Mouse (Mus musculus) kidney, adult 2 months (tissue): ENCODE data around the gene Abcc9. TPM values are rescaled to one million over a fixed set of nuclear protein-coding genes. Genes with fewer than 3 reads are reported as not detected.

ENCODE experiments used
- DNase-seq: peaks from one replicate; pipeline ENCODE4 v3.0.0; 2021
- H3K27ac ChIP-seq: fragments of 200-500 bp; 2 replicates; pipeline ENCODE4 v1.5.1; 2012; ENCODE audit warnings: low read depth, low read length, control low read depth, inconsistent platforms; ENCODE audit not compliant: insufficient read depth
- H3K27me3 ChIP-seq: fragments of 200-500 bp; replicated peaks from 2 replicates; pipeline ENCODE4 v1.6.1; 2012; ENCODE audit warnings: mild to moderate bottlenecking, moderate library complexity, low read length, inconsistent platforms; ENCODE audit not compliant: control insufficient read depth, insufficient read depth
- H3K36me3 ChIP-seq: fragments of 200-500 bp; 2 replicates; pipeline ENCODE4 v1.6.1; 2012; ENCODE audit warnings: mild to moderate bottlenecking, moderate library complexity, low read length, inconsistent platforms; ENCODE audit not compliant: control insufficient read depth, insufficient read depth
- H3K4me1 ChIP-seq: fragments of 200-500 bp; 2 replicates; pipeline ENCODE4 v1.6.1; 2011; ENCODE audit warnings: low read length; ENCODE audit not compliant: control insufficient read depth, insufficient read depth
- H3K4me3 ChIP-seq: fragments of 200-500 bp; 2 replicates; pipeline ENCODE4 v1.5.1; 2011; ENCODE audit warnings: mild to moderate bottlenecking, low read depth, low read length, control low read depth; ENCODE audit not compliant: insufficient read depth
- CTCF ChIP-seq: fragments of 200-500 bp; conservative IDR thresholded peaks from 2 replicates; pipeline ENCODE4 v1.5.1; 2011; ENCODE audit warnings: low read depth, mild to moderate bottlenecking, control low read depth, low read length, moderate library complexity, mixed read lengths; ENCODE audit not compliant: insufficient read depth, insufficient read length
- POLR2A ChIP-seq: fragments of 200-500 bp; IDR thresholded peaks from one replicate; pipeline ENCODE4 v1.6.1; 2011; ENCODE audit warnings: low read depth, low read length, control low read depth
- WGBS: fragments of 180-500 bp; shearing (Covaris S2); methylation state at CpG from one replicate; pipeline ENCODE4 v1.1.7; 2018; 5-methylcytosine and 5-hydroxymethylcytosine counted together
- polyA plus RNA-seq: library from polyadenylated mRNA; depleted of rRNA; stranded (reverse); fragments of >200 nt; gene quantifications from 2 replicates; pipeline ENCODE4 v1.2.3, GENCODE M21; 2012; rRNA removed

Gene Abcc9
- 4.1 and 5.3 TPM in 2 replicates for polyA plus RNA-seq

DNA sequence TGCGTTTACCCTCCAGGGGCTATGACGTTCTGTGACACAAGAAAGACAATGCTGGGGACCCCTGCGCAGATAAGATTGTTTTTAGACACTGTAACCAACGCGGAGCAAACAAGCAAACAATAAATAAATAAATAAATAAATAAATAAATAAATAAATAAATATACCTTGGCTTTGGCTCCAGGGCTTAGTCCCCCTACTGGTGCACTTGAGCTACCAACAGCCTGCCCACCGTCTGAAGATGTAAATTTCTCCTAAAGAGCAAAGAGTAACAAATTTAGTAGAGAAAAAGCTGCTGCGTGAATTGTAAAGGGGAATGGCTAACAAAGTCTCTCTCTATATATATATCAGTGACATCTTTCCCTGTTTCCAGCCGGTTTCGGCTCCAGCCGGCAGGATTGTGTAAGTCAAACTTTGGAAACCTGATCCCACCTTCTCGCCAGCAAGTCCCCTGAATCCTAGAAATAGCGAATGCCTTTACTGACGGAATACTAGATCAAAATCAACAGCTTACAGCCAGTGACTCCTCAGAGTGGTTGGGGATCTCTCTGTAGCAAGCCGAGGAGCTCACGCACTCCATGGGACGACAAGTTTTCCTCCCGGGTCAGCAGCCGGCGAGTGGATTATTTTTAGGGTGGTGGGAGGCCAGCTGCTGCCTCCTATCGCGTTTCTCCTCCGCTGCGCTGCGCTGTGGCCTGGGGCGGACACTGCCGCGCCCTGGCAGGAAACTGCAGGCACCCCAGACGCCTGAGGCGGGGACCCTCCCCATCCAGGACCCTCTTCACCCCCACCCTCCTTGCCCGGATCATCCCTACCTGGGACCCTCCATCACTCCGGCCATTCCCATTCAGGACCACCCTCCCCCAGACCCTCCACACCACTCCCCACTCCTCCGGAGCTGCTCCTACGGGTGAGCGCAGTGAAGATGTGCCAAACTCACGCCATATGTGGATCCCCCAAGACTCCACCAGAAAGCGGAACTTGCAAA lies at the start of gene Abcc9:
TSS of gene Abcc9 (minus strand) at position 664 of the 986 bp plus-strand sequence.
- Histone ChIP-seq H3K27ac (no peak within 1 kb of the TSS), H3K4me3 (peak within 1 kb of the TSS; percentile 50), H3K36me3 (no peaks in the 10 kb centered on the region), H3K27me3 (no peaks in the 10 kb centered on the region), H3K4me1 (no peaks in the 10 kb centered on the region)
- TF ChIP-seq CTCF (no peak), POLR2A (no peak)
- WGBS: 11% methylated on average over 36 of the region's 36 CpGs
- DNase-seq: no peak

DNA sequence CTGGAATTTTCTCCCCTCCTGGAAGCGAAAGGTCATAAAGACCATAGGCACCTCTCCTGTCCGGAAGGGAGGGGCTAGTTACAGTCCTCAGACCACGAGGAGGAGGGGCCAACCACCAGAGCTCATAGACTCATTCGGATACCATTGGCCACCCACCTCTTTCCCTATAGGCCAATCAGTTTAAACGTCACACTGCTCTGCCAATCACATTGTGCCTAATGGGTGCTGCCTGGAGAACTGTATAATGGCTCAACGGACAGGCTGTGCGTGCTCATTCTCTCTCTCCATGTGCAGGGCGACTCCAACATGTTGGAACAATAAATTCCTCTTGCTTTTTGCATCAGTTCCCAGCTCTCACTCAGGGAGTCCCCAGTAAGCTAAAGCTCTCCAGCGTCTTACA lies 49.2 kb upstream of the Abcc9 start:
- 55% methylated on average over 9 of the region's 9 CpGs for WGBS
- no peak overlapping the region for H3K27ac ChIP-seq
- no peak for DNase-seq

DNA sequence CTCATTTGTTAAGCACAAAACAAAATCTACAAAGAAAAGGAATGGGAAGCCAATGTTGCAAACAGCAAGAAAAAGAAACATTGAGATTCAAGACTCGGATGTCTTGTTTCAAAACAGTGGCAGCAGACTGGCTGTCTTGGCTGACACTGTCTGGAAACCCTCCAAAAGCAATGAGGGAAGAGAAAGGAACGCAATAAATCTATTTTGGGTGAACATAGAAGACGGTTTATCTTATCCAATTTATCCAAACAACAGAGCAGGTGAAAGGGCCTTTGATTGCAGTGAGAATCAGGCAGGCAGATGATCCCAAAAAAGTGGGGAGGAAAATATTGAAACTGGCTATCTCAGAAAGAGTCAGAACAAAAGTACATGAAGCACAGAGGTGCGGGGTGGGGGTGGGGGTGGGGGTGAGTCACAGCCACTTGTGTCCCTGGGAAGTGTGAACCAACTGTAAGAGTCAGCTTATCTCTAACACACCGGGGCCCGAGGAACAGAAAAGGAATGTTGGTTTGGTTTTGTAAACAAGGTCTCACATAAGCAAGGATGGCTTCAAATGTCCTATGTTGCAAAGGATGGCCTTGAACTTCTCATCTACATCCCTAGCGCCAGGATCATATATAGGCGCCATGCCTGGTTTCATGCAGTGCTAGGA lies 46.1 kb upstream of the Abcc9 start:
- H3K4me3 ChIP-seq: no peak overlapping the region
- no peaks in the 10 kb centered on the region for H3K36me3 ChIP-seq
- H3K27me3 ChIP-seq: no peaks in the 10 kb centered on the region
- H3K4me1 ChIP-seq: no peaks in the 10 kb centered on the region
- H3K27ac ChIP-seq: no peak overlapping the region
- peak; percentile 19 for DNase-seq
- WGBS: 64% methylated on average over 8 of the region's 8 CpGs
- no peak for TF ChIP-seq CTCF
- TF ChIP-seq POLR2A: no peak

More for the DNA sequence above, 49.2 kb upstream of the Abcc9 start:
- Histone ChIP-seq H3K27me3 (no peaks in the 10 kb centered on the region), H3K4me1 (no peaks in the 10 kb centered on the region; the same call in 1 of the 2 replicates), H3K4me3 (no peak overlapping the region), H3K36me3 (no peaks in the 10 kb centered on the region)
- no peak for TF ChIP-seq CTCF
- TF ChIP-seq POLR2A: no peak

DNA sequence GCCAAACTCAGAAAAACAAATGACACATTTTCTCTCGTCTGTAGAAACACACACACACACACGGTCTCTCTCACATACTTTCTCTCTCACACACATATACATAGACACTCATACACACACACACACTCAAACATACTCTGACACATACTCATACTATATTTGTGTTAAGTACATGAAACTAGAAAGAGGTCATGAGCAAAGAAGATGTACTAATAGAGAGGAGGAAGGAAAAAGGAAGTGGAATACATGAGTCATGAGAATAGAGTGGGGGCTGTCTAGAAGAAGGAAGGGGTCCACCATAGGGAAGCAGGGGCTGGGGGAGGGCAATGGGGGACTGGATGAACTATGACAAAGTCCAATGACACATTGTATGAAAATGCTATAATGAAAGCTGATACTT lies 45.0 kb upstream of the Abcc9 start:
- H3K27ac ChIP-seq: no peak overlapping the region
- H3K27me3 ChIP-seq: no peaks in the 10 kb centered on the region
- no peaks in the 10 kb centered on the region for H3K4me1 ChIP-seq
- 77% methylated on average over 2 of the region's 2 CpGs for WGBS
- no peaks in the 10 kb centered on the region for H3K36me3 ChIP-seq
- no peak for TF ChIP-seq POLR2A
- no peak for TF ChIP-seq CTCF
- no peak for DNase-seq
- no peak overlapping the region for H3K4me3 ChIP-seq

DNA sequence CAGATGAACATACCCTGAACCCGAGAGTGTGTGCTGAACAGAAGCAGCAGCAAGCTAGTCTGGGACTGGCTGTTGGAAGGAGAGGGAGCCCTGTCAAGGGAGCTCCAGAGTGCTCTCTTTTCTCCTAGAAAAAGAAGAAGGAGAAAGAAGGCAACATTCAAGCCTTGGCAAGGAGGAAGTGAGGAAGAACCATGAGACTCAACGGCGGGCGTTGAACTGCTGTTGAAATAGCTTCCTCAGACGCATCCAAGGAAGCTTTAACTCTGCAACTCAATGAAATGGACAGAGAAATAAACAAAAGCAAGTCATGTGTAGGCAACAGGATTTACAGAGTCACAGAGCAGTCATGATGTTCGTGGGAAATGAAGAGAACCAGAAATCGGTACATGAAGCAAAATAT lies 44.6 kb upstream of the Abcc9 start:
- 73% methylated on average over 7 of the region's 7 CpGs for WGBS
- DNase-seq: no peak
- H3K36me3 ChIP-seq: no peaks in the 10 kb centered on the region
- no peak overlapping the region for H3K4me3 ChIP-seq
- H3K27me3 ChIP-seq: no peaks in the 10 kb centered on the region
- no peaks in the 10 kb centered on the region for H3K4me1 ChIP-seq
- no peak overlapping the region for H3K27ac ChIP-seq
- TF ChIP-seq CTCF (no peak), POLR2A (no peak)

DNA sequence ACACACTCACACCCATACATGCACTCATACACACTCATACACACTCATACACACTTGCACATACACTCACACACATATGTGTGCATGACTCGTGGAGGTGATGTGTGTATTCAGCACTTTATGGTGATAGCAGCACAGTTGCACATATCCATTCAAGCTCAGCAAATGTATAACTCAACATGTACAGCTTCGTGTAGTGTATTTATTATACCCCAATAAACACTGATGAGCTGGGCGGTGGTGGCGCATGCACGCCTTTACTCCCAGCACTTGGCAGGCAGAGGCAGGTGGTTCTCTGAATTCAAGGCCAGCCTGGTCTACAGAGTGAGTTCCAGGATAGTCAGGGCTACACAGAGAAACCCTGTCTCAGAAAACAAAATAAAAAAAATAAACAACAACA lies 43.4 kb upstream of the Abcc9 start:
- H3K4me3 ChIP-seq: no peak overlapping the region
- H3K36me3 ChIP-seq: no peaks in the 10 kb centered on the region
- DNase-seq: no peak
- H3K27me3 ChIP-seq: no peaks in the 10 kb centered on the region
- H3K4me1 ChIP-seq: no peaks in the 10 kb centered on the region
- WGBS: 93% methylated on average over 5 of the region's 5 CpGs
- H3K27ac ChIP-seq: no peak overlapping the region
- TF ChIP-seq CTCF: no peak
- TF ChIP-seq POLR2A: no peak

DNA sequence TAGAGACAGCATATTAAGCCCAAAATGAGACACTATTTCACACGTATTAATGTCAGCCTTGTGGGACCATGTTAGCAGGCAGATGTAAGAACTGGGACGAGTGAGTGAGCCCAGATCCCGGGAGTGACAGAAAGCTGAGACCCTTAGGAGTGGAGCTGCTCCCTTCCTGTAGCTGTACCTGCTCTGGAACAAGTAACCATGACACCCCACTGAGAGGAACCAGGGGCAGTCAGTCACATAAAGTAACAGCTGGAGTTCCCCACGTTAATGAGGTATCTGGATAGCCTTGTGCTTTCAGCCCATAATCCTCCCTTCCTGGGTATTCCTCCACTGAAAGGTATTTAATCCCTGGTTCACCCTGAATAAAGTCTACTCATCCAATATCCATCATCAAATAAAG lies 41.1 kb upstream of the Abcc9 start:
- Histone ChIP-seq H3K4me1 (peaks cover 4% of the 10 kb centered on the region; the same call in 1 of the 2 replicates), H3K4me3 (no peak overlapping the region), H3K27me3 (no peaks in the 10 kb centered on the region), H3K27ac (no peak overlapping the region), H3K36me3 (no peaks in the 10 kb centered on the region)
- 68% methylated on average over 4 of the region's 4 CpGs for WGBS
- DNase-seq: no peak
- no peak for TF ChIP-seq POLR2A
- TF ChIP-seq CTCF: no peak
